Mouse (Mus musculus) telencephalon, adult 2 months (tissue): ENCODE data around the gene Mafg.
A peak's percentile ranks its signal among the peaks of the same experiment; 100 is the strongest.
"Not testable (repeated sequence)": the region's sequence is repeated elsewhere in the genome, so short reads cannot be mapped to it uniquely, and the experiment has no call there.

Source experiments
- DNase-seq: peaks from one replicate; pipeline ENCODE4 v3.0.0-alpha.2; 2011; ENCODE audit warnings: low read depth, low spot score

Gene Mafg

DNA sequence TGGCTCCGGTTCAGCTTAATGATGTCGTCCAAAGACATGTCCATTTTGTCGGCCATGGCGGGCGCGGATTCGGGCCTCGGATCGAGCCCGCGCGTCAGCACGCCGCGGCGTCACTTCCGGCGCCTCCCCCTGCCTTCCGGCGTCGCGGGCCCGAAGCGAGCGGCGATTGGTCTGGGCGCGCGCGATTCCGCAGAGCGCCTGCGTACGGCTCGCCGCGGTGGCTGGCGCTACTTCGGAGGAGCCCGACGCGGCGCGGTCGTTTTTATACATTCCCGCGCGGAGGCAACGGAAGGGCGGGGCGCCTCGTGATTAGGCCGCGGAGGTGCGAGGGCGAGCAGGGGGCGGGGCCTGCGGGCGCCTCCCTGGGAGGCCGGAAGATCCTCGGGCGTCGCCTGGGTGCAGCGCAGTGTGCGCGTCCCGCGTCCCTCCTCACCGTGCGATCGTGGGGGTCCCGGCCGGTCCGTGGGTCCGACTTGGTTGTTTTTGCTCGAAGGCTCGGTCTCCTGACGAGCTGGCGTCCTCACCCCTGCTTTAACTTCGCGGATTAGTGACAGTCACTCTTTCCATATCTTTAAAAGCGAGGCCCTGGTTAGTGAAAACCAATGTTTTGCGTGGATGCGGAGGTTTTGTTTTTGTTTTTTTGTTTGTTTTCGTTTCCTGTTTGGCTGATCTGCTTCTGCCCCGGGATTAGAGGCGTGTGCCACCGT lies 35.0 kb downstream of the Mafg start, which contains the start of the genes Alyref and Anapc11:
TSS of gene Alyref (minus strand) at position 83 of the 707 bp plus-strand sequence.
TSS of gene Anapc11 (plus strand) at position 139 of the 707 bp plus-strand sequence.
- DNase-seq = peak; percentile 91

DNA sequence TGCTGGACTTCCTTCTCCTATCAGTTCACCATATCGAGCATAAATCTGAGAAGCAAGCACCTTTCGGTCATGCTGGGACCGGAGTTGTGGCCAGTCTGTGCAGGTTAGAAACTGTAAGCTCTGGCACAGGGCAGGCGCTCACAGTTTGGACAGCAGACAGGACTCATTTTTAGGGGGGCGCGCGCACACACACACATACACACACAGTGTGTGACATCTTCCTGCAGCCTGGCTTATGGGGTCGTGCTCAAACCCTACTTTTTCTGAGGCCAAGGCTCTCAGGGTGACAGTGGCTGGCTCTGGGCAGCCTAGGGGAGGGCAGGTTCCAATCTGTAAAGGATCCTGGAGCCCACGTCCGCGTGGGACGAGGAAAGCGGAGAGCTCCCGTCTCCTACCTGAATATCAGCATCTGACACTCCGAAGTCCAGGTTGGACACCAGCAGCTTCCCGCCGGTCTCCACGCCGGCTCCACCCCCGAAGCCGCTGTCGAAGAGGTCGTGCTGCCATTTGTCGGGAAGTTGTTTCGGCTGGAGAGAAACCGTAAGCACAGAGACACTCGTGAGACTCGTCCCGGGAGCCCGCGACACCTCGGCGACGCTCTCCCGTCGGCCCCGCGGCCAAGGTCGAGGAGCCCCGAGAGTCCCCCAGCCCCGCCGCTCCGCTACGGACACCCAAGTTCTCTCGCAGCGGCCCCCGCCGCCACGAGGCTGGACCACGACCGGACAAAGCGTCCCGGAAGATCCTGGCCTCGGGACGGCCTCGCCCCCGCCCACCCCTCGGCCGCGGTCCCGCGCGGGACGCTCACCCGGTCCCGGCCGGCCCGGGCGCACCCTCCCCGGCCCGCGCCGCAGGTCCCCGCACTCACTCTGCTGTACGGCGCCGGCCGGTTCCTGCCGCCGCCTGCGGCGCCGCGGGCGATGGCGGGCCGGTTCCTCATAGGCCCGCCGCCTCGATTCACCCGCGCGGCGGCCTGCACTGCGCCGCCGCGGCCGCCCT lies 35.9 kb downstream of the Mafg start:
- DNase-seq = no peak

DNA sequence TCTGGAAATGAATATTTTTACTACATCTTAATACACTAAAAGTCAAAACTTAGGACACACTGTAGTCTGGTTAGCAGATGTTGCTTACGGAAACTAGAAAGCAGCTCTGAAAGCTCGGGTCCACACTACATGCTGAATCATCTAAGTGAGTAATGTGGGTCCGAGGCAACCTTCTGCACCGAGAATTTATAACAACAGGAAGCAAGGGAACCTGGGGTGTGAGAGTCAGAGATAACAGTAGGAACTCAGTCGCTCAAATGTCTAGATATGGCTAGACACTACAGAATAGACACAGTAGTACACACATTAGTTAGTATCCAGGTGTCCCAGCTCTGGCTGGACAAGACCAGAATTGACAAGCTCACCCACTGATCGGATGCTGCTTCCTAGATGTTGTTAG lies 44.9 kb downstream of the Mafg start:
- no peak for DNase-seq

DNA sequence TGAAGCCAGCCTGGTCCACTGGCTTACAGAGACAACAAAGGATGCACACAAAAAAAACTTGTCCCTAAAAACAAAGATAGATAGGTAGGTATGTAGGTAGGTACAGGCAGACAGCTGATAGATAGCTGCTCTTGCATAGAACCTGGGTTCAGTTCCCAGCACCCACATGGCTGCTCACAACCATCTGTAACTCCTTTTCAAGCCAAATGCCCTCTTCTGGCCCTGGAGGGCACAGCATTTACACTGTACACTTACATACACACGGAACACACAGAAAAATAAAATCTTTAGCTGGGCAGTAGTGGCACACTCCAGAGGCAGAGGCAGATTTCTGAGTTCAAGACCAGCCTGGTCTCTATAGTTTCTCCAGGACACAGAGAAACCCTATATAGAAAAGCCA lies 49.5 kb downstream of the Mafg start:
- DNase-seq = no peak

DNA sequence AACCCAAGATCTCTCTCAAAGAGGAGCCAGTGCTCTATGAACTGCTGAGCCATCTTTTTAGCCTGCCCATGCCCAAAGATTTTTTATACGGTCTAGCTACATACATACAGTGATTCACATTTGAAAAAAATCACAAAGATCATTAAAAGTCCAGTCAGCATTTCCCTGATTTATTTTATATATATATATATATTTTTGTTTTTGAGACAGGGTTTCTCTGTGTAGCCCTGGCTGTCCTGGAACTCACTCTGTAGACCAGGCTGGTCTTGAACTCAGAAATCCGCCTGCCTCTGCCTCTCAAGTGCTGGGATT lies 50.5 kb downstream of the Mafg start:
- not testable (repeated sequence) for DNase-seq

DNA sequence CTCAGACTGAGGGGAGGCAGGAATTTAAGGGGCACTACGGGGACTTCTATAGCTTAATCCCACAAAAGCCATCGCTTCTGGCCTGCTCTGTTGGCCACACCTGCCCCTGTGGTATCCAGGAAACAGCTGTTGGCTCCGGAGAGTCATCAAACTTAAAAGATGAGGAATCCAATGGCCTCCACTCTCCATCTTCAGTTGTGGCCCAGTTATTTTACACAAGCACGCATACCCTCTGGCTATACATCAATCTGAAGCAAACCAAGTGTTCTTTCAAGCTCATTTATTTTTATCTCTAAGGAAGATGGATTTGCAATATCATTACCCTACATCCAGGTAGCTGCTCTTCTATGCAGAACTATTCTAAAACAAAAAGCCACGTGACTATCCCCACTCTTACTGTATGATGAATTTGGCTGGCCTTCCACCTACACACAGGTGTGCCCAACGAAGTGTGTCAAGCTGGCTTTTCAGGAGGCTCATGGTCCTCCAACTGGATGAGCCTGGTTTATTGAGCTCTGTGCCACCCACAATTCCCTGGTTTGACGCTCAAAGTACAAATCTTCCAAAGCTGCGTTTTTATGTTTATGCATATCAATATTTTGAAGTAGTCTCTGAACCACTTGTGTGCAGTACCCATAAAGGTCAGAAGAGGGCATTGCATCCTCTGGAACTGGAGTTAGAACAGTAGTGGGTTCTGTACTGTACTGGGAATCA lies 51.0 kb downstream of the Mafg start:
- no peak for DNase-seq

DNA sequence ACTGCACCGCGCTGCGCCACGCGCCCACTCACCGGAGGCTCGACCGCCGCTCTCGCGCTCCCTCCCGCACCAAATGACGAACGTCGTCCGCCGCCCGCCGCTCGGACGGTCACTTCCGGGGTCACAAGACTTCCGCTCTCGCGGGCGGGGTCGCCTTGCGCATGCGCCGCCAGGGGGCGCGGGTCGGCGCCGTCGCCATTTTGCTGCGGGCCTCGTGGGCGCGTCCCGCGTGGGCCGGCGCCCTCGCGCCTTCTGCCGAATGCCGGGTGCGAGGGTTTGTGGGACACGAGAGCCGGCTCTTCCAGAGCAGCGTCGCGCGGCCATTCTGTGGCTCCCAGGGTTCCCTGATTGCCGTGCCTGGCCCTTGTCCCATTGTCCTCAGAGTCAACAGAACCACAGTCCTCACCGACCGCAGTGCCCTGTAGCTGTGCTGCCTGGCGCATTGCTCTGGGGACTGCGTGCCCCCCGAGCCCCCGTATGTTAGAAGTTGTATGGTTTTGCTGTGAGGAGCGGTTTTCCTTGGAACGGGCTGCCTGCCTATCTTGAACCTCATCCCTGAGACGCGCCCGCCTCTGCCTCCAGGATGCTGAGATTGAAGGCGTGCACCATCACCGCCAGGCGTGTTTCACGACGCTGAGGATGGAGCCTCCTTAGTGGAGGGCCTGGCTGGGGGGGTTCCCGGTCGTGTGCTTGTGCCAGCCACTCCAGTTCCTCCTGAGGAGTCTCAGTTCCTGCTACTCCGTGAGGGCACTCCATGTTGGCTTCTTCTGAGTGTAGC lies 51.7 kb downstream of the Mafg start, which contains the start of gene Arhgdia:
TSS of gene Arhgdia (minus strand) at position 135 of the 778 bp plus-strand sequence.
- peak; percentile 73 for DNase-seq

DNA sequence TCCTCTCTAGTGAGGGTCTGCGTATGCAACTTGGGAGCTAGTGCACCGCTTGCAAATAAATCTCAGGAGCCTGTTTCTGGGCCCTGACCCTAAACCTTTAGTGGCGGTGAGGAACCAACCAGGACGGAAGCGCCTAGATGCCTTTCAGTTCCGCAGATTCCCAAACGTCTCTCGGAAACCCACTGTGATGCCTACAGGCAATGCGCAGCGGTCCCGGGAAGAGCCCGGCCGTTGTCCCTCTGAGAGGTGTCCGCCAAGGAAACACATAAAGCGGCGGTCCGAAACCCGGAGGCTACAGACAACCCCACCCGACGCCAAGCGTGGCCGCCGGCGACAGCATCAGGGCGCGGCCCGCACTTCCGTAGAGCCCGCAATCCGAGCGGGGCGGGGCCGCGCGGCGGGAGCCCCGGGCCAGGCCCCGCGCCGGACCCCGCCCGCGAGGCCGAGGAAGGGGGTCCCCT lies 52.5 kb downstream of the Mafg start:
- no peak for DNase-seq

DNA sequence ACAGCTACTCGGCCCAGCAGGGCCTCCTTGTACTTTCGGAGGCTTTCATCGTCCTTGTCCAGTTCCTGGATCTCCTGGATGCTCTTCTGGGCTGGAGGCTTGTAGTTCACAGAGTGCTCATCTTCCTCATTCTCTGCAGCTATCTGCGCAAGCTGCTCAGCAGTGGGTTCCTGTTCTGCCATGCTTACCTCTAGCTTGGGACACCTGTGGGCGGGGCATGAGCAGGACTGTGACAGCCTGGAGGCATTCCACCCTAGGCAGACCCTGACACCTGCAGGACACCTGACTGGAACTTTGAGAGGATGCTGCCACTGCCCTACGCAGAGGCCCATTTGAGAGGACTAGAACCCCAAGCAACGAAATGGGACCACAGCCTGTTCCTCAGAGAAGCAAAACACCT lies 53.2 kb downstream of the Mafg start:
- no peak for DNase-seq

DNA sequence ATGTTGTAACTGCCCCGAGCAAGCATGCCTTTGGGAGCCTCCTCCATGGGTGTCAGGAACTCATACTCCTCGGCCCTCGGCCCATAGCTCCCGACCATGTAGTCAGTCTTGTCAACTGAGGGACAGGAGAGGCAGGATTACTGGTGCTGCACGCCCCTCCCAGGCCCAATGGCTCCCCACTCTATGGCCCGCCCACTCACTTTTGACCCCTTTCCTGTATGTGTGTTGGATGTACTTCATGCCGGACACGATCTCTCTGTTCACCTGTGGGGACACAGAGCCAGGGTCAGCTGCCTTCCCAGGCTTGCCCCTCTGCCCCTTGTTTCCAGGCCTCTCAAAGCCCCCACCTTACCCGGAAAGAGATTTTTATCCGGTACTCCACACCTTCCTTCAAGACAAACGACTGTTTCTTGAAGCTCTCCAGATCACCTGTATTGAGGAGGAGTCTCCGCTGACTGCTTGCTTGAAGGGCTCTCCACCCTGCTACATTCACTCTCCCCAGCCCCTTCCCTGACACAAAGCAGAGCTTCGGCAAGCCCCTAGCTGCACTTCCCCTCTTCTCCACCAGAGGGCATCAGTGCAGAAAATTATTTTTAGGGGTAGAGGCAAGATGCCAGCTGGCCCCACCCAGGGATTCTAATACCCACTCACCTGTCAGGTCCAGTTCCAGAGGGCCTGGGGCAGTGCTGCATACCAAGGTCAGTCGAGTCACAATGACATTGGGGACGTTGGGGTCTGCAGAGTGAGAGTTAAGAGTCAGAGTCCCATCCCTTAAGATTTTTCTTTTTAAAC lies 53.9 kb downstream of the Mafg start:
- DNase-seq = no peak

DNA sequence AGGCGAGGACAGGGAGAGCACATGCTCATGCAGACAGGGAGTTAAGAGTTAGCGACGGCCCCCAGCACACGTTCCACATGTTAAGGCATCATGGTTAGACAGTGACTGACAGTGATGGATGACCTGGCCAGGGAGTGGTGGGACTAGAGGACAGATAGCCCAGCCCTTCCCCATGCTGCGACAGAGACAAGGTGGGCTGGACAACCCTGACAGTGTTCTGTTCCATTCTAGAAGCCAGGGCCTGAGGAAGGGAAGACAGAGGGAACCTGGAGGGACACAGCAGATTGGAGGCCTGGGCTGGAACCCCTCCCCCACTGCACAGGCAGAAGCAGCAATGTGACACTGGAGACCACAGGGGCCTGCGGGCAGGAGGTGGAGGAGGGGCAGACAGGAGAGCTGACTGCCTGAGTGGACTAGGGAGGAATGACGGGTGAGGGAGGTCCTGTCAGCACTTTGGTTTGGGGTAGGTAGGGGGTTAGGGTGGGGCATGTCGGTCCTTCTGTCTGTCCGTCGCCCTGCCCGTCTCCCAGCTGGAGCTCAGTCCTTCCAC lies 54.6 kb downstream of the Mafg start:
- DNase-seq = no peak

DNA sequence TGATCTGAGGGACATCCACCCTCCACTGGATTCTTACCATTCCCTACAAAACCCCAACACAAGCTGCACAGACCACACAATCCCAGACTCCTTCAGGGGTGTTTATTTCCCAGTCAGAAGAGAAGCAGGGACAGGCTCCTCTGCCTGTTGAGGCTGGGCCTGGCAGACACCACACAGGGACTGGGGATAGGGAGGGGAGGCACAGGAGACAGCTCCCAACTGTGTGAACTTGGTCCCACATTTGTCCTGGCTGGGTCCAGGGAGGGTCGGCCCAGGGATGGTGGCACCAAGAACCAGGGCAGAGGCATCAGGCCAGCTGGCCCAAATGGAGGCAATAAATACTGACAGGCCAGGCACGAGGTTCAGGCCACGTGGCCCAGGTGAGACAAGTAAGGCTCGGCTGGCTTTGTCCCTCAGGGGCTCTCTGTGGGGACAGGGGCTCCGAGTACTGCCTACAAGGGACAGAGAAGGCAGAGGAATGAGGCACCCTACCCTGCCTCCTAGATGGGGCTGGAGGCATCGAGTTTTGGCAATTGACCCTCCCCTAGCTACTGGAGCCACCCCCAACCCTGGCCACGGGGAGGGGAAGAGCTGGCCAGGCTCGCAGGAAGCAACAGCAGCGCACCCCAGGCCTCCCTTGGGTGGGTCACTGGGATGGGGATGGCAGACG lies 55.2 kb downstream of the Mafg start:
- no peak for DNase-seq

DNA sequence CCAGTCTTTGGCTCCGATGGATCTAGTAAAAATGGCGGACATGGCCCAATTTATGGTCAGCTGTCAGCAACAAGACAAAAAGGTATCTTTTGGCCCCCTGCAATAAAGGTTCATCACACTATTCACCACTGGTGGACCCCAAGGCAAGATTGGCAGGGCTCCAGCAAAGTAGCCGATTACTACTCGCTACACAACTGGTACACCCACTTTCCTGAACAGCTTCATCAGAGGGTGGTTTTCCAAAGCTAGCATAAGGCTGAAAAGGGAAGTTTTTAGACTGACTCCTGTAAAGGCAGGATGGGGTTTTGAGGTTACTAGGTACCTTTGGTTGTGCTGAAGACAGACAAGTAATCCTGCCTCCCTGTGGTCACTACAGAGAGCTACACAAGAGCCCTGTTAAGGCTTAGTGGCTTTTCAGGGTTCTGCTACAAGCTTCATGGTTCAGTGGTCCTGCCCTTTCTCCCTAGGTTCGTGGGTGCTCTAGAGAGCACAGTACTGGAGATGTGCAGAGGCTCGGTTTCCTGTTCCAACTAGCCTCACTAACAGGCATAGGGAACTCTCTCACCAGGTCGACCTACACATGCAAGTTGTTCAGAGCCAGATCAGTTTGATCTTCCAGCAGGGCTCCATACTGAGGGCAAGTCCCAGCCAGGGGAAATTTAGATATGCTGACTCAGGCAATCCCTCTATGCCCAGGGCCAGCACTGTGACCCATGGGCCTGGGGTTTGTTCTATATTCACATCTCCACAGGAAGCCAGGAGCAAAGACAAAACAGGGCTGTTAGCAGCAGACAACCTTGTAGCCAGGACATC lies 56.0 kb downstream of the Mafg start:
- DNase-seq = no peak

DNA sequence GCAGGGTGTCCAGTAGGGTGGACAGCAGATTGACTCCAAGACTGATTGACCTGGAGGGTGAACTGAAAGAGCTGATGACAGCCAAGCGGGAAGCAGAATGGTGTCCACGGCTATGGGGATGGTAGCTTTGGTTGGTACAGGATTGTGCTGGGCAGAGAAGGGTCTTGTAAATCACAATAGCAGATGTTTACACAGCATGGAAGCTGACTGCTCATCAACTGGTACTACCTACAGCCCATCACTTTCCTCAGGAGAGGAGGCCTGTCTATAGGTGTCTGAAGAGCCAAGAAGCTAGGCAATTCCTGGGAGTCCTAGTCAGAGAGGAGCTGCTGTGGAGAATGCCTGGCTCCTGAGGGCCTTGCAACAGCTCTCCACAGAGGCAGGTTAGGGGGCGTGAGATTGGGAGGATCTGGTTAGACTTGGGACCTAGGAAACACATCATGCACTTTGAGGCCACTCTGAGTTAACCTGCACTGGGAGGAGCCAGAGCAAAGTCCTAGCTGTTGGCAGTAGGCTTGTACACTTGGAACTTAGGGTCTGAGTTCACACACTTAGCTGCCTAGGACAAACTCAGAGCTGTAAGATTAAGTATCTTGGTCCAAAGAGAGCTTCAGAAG lies 56.9 kb downstream of the Mafg start:
- no peak for DNase-seq

DNA sequence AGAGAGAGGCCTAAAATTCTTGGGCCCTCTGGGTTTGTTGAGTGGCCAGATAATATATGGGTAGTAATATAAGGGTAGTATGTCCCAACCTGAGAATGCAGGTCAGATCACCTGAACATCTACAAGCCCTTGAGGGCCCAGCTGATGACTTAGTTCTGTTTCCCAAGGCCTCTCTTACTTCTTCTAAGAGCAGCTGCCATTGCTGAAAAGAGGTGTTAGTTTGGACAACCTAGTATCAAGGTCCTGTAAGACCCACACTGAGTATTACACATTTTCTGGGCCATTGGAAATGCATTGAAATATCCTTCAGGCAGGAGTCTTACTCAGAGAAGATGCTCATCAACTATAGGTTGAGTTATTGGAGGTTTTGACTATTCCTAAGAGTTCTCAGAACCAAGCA lies 57.5 kb downstream of the Mafg start:
- DNase-seq = no peak
